Mouse (Mus musculus): ENCODE measurements around the gene Car12.

DNA sequence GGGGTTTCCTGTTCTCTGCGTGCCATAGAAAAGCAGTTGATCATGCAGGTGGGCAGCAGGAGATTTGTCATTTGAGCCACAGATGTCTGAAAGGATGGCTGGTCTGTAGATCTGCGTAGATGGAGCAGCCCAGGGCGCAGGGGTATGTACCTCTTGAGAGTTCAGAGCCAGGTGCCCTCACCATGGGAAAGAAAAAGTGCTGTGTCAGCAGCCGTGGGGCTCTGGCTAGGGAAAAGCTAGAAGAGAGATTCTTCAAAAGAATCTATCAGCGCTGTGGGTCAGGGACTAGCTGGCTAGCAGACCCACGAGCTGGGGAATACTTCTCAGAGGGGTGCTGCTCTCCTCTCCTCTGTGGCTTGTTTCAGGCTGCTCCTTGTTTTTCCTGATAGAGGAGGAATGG is 27.8 kb upstream of the Car12 start:
- TF ChIP-seq EP300 (IDR thresholded peaks at IDR 0.05; ENCODE audit: insufficient read depth, low read depth, low read length) (no peak), CTCF (IDR thresholded peaks at IDR 0.05; ENCODE audit: low read depth, low read length) (no peak)
